ENCODE assay signal across 7 mouse cellular contexts in genomic region chr3:87618981-87619710, GRCm38 (mm10). TPM values are rescaled to one million over a fixed set of nuclear protein-coding genes. Genes with fewer than 3 reads are reported as not detected.
DNase-seq lines count a peak whose midpoint lies in the region; ATAC-seq lines count a peak whose summit lies in the region.

No protein-coding gene starts in this region.

- H3K9me3 ChIP-seq in limb, embryonic 10.5 days (replicated peaks) = no peaks in the 10 kb centered on the region
- no peaks in the 10 kb centered on the region for H3K9me3 ChIP-seq in neural tube, embryonic 12.5 days

- 0 out of 2 replicates have a peak overlapping the region, but pooled peaks have one; percentile 14 for H3K27ac ChIP-seq in limb, embryonic 10.5 days
- no peak overlapping the region for H3K27ac ChIP-seq in neural tube, embryonic 12.5 days

- peak overlapping the region; percentile 94 for H3K4me2 ChIP-seq in neural tube, embryonic 12.5 days (replicated peaks)

- 65% methylated on average over 5 of the region's 5 CpGs for WGBS in limb, embryonic 10.5 days
- 53% methylated on average over 5 of the region's 5 CpGs for WGBS in neural tube, embryonic 12.5 days

- peak overlapping the region; percentile 89 for H3K4me3 ChIP-seq in limb, embryonic 10.5 days
- peak overlapping the region; percentile 76 for H3K4me3 ChIP-seq in neural tube, embryonic 12.5 days

- peak; percentile 26; the same call in 1 of the 2 replicates for ATAC-seq in granulocyte monocyte progenitor cell, adult 5-6 weeks (replicated peaks; ENCODE audit: poor library complexity, severe bottlenecking)
- no peak for ATAC-seq in neural tube, embryonic 12.5 days (ENCODE audit: low FRiP score, low read depth)
- ATAC-seq in erythroid progenitor cell, adult 5-6 weeks (replicated peaks; ENCODE audit: low FRiP score, poor library complexity, severe bottlenecking) = no peak

- DNase-seq in right cerebral cortex, postnatal 4 days = peak; percentile 8
- DNase-seq in right cerebral cortex, postnatal 25 days = no peak
- DNase-seq in limb, embryonic 10.5 days (ENCODE audit: low spot score) = peak; percentile 30
- DNase-seq in layer of hippocampus, adult 11-12 months (ENCODE audit: low spot score) = no peak

- no peaks in the 10 kb centered on the region for H3K27me3 ChIP-seq in limb, embryonic 10.5 days (ENCODE audit: low read depth, poor library complexity, severe bottlenecking)
- H3K27me3 ChIP-seq in neural tube, embryonic 12.5 days (replicated peaks) = no peaks in the 10 kb centered on the region

- H3K4me1 ChIP-seq in limb, embryonic 10.5 days = peaks cover 37% of the 10 kb centered on the region
- peaks cover 37% of the 10 kb centered on the region for H3K4me1 ChIP-seq in neural tube, embryonic 12.5 days

- H3K36me3 ChIP-seq in limb, embryonic 10.5 days = peaks cover 3% of the 10 kb centered on the region
- no peaks in the 10 kb centered on the region for H3K36me3 ChIP-seq in neural tube, embryonic 12.5 days

- H3K9ac ChIP-seq in neural tube, embryonic 12.5 days = peak overlapping the region; percentile 93

RNA-seq across cellular contexts. Expression of gene Arhgef11, which starts 1.8 kb away (rescaled TPM):
- 5.5 and 8.2 TPM in 2 replicates for total RNA-seq in granulocyte monocyte progenitor cell, adult 5-6 weeks (2014; fragmentation: Nextera tagmentation)
- 3.6 and 6.0 TPM in 2 replicates for total RNA-seq in granulocyte monocyte progenitor cell, adult 5-6 weeks (2017)
- 14.3 and 19.5 TPM in 2 replicates for polyA plus RNA-seq in limb, embryonic 10.5 days (2016; fragmentation: Nextera tagmentation; extraction: Ambion mirVana)
- polyA plus RNA-seq in neural tube, embryonic 12.5 days (2016; fragmentation: Nextera tagmentation; extraction: Ambion mirVana) = 23.6 and 27.1 TPM in 2 replicates
- 2.5 and 4.0 TPM in 2 replicates for total RNA-seq in erythroid progenitor cell, adult 5-6 weeks (2015; ENCODE audit: low replicate concordance)
- total RNA-seq in erythroid progenitor cell, adult 5-6 weeks (2017; ENCODE audit: low replicate concordance) = 1.0 and 1.6 TPM in 2 replicates

Comparison
In these comparisons a context has a peak if more than half of its experiments do, and no peak if none do; other contexts are left out.
1. DNase-seq: peak in right cerebral cortex, postnatal 4 days (single experiment) and limb, embryonic 10.5 days (single experiment); none in right cerebral cortex, postnatal 25 days (single experiment) and layer of hippocampus, adult 11-12 months (single experiment).